Mouse (Mus musculus) natural killer cell, adult 2 months (primary cell): ENCODE data around the gene Sema6d.

Experiments
- DNase-seq, 2 experiments: peaks; one replicate each; pipeline ENCODE4 v3.0.0; 2022; ENCODE audit warnings: low spot score in 2 of 2

Gene Sema6d

DNA sequence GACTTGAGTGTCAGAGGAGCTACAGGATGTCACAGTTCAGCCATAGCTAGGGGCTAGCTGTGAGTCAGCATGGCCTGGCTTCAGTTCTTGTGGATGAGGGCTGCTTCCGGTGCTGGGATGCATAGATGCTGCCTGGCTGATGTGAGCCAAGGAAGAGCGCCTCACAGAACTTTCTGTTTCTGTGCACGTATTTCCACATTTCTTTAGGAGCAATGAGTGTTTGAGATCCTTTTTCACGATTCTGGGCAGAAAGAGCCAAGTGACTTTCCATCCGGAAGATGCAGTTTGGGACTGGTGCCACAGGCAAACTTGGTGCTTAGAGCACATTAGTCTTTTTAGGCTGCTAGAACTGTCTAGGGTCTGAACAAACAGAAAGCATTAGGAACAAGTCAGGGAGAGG is 561.4 kb downstream of the Sema6d start:
- DNase-seq = no peak

DNA sequence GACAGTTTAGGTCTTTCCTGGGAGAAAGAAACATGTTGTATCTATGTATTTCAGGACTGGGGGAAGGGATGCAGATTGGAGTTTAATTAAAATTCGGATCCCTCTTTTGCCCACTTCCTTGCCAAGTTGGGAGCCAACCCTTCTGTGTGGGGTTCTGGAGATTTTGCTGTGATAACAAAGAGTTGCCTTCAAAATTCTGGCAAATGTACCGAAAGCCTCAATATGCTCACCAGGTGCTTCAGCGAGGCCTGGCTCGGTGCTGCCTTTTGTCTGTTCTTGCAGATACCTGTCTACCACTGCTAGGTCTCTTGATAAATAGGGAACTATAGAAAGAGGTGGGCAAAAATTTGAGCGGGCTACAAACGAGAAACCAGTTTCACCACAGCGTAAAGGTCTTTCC is 563.4 kb downstream of the Sema6d start:
- no peak for DNase-seq

DNA sequence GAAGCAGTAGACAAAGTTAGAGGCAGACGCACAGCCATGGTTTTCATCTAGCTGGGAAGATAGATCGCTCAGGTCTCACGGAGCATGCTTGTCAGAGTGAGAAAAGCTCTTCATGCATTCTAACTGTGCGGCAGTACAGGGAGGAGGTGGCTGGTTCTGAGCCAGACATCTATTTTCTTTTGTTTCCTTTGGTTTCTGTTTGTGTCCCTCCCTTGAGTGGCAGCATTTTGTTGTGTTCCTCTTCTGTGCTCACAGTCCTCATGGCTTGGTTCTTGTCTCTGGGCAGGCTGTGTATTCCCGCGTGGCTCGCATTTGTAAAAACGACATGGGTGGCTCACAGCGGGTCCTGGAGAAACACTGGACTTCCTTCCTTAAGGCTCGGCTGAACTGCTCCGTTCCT is 567.6 kb downstream of the Sema6d start:
- no peak for DNase-seq

DNA sequence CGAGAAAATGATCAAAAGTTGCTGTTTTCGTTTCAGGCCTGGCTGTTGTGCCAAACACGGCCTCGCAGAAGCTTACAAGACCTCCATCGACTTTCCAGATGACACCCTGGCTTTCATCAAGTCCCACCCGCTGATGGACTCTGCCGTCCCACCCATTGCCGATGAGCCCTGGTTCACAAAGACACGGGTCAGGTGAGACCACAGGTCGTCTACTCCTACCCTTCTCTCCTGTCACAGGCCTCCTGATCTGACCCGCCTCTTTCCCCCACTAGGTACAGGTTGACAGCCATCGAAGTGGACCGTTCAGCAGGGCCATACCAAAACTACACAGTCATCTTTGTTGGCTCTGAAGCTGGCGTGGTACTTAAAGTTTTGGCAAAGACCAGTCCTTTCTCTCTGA is 568.6 kb downstream of the Sema6d start:
- DNase-seq = no peak

DNA sequence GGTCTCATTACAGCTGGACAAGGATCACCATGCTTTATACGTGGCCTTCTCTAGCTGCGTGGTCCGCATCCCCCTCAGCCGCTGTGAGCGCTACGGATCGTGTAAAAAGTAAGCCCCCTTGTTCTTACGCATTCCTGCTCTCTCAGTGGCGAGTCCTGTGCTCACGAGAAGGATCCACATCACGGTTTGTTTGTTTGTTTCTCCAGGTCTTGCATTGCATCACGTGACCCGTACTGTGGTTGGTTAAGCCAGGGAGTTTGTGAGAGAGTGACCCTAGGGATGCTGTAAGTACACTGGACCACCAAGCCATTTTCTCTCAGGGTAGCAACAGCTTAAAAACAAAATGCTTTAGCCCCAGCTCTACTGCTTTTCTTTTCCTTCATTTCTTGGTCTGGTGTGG is 569.8 kb downstream of the Sema6d start:
- no peak for DNase-seq

DNA sequence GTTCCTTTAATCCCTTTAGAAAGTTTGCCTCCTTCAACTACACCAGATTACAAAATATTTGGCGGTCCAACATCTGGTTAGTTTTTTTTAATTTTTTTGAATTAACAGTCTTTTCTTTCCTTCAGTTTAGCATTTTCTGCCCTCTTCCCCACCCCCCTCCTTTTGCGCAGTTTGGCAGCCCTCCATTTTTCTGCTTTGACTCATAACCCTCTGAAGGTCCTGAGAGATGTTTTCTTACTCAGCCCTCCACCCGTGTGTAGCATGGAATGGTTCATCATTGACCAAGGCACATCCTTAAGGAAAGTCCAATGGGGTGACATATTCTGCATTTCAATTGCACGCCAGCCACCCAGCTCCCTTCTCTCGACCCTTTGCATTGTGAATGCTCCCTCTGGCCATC is 570.9 kb downstream of the Sema6d start:
- DNase-seq = no peak

DNA sequence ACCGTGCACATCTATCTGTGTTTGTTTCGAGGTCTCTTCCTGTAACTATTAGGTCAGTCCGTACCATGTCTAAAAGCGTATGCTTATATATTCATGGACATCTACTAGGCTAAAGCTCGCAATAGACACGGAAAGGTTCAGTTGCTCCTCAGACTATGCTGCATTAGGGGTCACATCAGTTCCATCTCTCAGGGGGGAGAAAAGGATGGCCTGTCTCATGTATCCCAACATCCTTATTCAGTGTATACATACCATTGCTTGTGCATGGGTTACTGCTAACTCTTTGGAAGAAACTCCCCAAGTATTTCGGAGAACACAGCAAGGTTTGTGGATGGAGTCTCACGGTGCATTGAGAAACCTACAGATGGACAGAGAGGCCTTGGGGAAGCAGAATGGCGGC is 571.5 kb downstream of the Sema6d start:
- DNase-seq = no peak

DNA sequence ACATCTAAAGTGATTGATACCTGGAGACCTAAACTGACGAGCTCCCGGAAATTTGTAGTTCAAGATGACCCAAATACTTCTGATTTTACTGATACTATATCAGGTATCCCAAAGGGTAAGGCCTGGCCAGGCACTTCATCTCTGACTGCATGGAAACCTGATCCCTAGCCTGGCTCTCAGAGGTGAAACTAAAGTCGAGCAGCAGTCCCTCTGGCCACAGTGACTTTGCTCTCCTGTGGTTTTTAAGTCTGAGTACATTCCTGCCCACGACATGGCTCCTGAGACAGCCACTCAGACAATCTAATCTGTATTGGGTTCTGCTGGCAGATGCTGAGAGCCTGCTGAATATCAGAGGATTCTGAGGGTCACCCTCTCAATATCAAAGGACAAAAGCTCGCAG is 572.5 kb downstream of the Sema6d start:
- DNase-seq = no peak

DNA sequence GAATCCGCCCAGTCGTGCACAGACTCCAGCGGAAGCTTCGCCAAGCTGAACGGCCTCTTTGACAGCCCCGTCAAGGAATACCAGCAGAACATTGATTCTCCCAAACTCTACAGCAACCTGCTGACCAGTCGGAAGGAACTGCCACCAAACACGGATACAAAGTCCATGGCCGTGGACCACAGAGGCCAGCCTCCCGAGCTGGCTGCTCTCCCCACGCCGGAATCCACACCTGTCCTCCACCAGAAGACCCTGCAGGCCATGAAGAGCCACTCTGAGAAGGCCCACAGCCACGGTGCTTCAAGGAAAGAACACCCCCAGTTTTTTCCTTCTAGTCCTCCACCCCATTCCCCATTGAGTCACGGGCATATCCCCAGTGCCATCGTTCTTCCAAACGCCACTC is 574.4 kb downstream of the Sema6d start:
- no peak for DNase-seq

DNA sequence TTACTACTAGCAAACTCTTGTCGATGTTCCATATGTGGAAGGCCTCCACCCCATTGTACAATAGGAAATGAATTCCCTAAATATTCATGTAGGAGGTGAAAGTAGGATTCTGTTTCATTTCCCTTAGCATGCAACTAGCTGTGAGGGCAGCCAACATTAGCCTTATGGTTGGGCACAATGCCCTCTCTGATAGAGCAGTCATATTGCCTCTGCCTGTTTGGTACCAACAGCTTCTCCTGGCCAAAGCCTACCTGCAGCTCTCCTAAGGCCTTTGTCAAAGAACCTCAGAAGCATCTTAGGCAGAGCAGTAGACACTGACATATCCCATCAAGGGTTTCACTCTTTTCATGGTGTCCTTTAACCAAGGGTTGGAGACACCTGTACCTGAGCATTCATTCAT is 578.7 kb downstream of the Sema6d start:
- no peak for DNase-seq

DNA sequence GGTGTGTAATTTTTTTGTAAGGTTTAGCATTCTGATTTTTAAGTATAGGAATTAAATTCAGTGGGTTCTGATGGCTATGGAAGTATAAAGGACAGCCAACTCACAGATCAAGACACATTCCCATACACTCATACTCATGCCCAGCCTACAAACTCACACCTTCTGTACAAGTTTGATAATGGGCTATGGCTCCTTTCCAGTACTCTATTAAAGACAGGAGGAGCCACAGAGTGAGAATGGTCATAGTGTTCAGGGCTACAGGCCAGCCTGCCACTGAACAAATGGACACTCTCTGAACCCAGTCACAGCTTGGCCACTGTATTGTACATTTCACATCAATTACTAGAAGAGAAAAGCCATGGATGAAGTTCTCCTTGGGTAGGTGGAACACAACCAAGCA is 583.3 kb downstream of the Sema6d start:
- no peak for DNase-seq

DNA sequence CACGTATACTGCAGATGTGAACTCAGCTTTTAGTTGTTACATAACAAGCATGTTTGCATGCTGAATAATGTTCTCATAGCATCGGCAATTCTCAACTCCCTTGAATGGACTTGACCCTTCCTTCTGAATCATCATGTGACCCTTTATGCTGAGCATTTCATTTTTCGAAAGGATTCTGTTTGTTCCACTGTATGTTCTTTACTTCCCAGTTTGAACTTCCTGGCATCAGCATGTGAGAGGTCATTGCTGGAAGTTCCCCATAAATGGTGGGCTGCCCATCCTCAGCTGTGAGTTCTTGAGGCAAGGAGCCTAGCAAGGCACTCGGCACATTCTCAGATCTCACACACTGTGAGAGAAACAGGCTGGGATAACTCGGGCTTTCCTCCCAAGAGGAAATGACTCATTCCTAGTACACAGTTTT is 594.7 kb downstream of the Sema6d start:
- no peak for DNase-seq

DNA sequence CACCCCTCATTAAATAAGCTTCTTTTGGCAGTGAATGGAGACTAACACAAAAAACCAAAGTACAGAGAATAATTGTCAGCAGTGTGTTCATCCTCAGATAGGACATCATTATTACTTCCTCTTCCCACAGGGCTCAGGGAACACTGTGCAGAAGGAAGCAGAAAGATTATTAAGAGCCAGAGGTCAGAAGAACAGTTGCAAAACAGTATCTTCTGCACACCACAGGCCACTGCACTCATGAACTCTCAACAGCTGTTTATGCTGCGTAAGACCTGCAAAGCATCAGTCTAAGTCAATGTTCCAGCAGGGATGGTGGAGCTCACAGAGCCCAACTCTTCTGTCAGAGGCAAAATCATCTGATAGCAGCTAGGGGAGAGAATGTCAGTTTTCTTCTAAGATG is 600.6 kb downstream of the Sema6d start:
- DNase-seq = no peak

DNA sequence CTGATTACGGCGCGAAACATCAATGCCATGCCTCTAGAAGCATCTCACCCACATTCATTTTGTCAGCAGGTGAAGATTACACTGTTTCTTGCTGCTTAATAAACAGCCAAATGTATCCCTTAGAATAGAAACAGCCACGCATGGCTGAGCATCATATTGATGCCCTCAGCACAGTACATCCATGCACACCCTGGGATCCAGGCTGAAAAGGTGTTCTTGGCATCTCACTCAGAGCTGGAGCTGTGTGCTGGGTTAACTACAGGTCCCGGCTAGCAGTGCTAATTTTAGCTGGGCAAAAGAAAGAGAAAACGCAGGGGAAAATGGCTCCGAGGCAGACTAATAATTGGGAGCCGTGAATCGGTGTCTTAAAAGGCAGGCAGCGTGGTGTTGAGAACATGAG is 612.9 kb downstream of the Sema6d start:
- no peak for DNase-seq

DNA sequence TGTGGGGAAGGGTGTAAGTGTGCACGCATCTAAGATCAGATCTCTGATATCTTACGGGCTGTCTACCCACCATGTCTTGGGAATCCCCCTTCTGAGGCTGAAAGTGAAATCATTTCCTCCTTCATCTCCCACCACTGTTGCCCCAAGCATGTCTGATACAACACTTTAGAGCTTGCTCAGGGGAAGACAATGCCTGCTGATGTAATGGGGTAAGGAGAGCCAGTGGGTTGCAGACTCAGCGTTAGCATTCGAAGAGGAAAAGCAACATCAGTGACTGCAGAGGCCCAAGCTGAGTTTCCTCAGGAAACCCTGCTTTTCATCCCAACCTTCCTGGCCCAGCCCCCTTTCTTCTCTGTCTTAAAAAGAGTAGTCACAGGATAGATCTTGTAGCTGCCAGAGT is 615.2 kb downstream of the Sema6d start:
- peak; percentile 26 to 47 for DNase-seq

DNA sequence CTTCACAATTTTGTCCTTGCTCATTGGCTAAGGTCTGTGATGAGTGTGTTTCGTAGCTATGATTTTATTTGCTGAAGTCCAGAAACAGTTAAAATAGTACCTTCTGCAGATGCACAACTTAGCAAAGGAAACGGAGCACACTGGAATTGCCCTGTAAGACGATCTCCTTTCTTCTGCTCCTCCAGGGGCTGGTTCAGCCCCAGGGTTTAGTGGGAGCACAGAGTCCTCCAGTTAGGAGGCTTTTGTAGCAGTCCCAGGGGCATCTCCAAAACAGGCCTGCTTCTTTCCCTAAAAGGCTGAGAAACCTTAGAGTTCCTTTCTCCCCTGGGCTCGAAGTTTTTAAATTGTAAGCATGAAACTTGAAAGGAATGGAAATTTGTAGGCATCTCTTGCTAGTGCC is 616.0 kb downstream of the Sema6d start:
- DNase-seq = no peak

DNA sequence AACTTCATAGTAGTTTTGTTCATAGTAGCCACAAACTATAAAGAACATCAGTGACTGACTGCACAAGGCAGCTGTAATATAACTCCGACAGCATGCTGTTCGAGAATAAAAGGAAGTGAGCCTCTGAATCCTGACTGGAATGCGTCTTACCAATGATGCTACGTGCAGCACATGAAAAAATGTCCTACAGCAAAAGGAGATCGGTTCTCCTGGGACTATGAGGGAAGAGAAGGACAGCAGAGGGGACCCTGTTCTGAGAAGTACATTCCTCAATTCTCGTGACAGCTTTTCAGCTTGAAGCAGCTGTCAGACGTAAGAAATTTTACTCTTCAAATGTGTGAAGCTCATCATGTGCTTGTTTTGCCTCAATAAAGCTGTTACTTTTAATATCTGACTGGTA is 617.1 kb downstream of the Sema6d start:
- no peak for DNase-seq
